ENCODE assay signal across 15 mouse cellular contexts in the genomic region with DNA sequence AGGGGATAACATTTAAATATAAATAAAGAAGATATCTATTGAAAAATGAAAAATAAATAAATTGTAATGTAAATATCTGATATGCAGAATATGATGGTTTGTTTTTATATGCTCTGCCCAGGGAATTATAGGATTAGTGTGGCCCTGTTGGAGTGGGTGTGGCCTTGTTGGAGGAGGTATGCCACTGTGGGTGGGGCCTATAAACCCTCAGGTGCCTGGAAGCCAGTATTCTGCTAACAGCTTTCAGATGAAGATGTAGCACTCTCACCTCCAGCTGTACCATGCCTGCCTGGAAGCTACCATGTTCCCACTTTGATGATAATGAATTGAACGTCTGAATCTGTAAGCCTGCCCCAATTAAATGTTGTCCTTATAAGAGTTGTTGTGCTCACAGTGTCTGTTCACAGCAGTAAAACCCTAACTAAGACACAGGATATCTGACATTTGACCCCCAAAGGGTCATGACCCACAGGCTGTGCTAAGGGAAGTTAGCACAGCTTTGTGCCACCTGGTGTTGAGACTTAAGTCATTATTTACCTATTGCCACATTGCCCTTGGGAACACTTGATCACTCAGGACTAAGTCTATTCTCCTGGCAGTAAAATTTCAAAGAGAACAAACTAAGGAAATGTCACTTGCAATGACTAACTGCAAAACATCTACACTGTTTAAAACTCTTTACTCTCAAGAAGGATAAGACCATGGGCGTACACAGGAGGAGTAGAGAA.
DNase-seq lines count a peak whose midpoint lies in the region; ATAC-seq and TF ChIP-seq lines count a peak whose summit lies in the region.
"Had no signal": no experiment of that assay in that cellular context is flagged by ENCODE, and none has a peak within 500 bp of the region (broad histone marks: within the 10 kb centered on the region; RNA-seq: fewer than 3 reads in every experiment).

No protein-coding gene starts in this region.

- H3K9ac ChIP-seq in intestine, embryonic 16.5 days (ENCODE audit: low read depth, low read length): no peak overlapping the region
- no peak overlapping the region for H3K9ac ChIP-seq in stomach, postnatal 0 days (ENCODE audit: low read length)
- no peak overlapping the region for H3K9ac ChIP-seq in forebrain, postnatal 0 days
- H3K9ac ChIP-seq: heart, embryonic 13.5 days; limb, embryonic 12.5 days; neural tube, embryonic 13.5 days had no signal

- H3K4me2 ChIP-seq in intestine, embryonic 16.5 days (ENCODE audit: low read depth, low read length): no peak overlapping the region
- no peak overlapping the region for H3K4me2 ChIP-seq in stomach, postnatal 0 days (replicated peaks; ENCODE audit: low read depth)
- no peak overlapping the region for H3K4me2 ChIP-seq in forebrain, postnatal 0 days (ENCODE audit: low read depth)
- H3K4me2 ChIP-seq: heart, embryonic 13.5 days; limb, embryonic 12.5 days; neural tube, embryonic 13.5 days had no signal

- no peaks in the 10 kb centered on the region for H3K36me3 ChIP-seq in intestine, embryonic 16.5 days (ENCODE audit: control insufficient read depth, insufficient read depth, low read length)
- no peaks in the 10 kb centered on the region for H3K36me3 ChIP-seq in stomach, postnatal 0 days (ENCODE audit: control insufficient read depth, insufficient read depth, low read length)
- no peaks in the 10 kb centered on the region for H3K36me3 ChIP-seq in forebrain, postnatal 0 days (ENCODE audit: insufficient read depth)
- H3K36me3 ChIP-seq: heart, embryonic 13.5 days; hindbrain, embryonic 10.5 days; limb, embryonic 12.5 days; neural tube, embryonic 13.5 days had no signal

- no peak for TF ChIP-seq POLR2A in lung, adult 2 months (IDR thresholded peaks at IDR 0.05; ENCODE audit: borderline replicate concordance, extremely low read depth, low read depth, low read length)

- TF ChIP-seq EP300 in stomach, postnatal 0 days (optimal IDR thresholded peaks at IDR 0.05): no peak

- H3K27ac ChIP-seq in intestine, embryonic 16.5 days (ENCODE audit: low read length): no peak overlapping the region; the same call in 1 of the 2 replicates
- no peak overlapping the region for H3K27ac ChIP-seq in stomach, postnatal 0 days (replicated peaks)
- H3K27ac ChIP-seq in forebrain, postnatal 0 days (ENCODE audit: low read depth, low read length): no peak overlapping the region
- H3K27ac ChIP-seq: heart, embryonic 13.5 days; hindbrain, embryonic 10.5 days; kidney, postnatal 0 days; limb, embryonic 12.5 days; neural tube, embryonic 13.5 days had no signal

- peak; percentile 87 for ATAC-seq in intestine, embryonic 16.5 days
- peak; percentile 81 for ATAC-seq in stomach, postnatal 0 days (ENCODE audit: low FRiP score, low TSS enrichment)
- no peak for ATAC-seq in forebrain, postnatal 0 days

- no peaks in the 10 kb centered on the region for H3K27me3 ChIP-seq in intestine, embryonic 16.5 days (replicated peaks; ENCODE audit: control insufficient read depth, insufficient read depth, low read length)
- H3K27me3 ChIP-seq in stomach, postnatal 0 days (ENCODE audit: control insufficient read depth, insufficient read depth, low read length): no peaks in the 10 kb centered on the region
- H3K27me3 ChIP-seq in forebrain, postnatal 0 days (ENCODE audit: insufficient read depth, low read length): no peaks in the 10 kb centered on the region
- H3K27me3 ChIP-seq: heart, embryonic 13.5 days; limb, embryonic 12.5 days; neural tube, embryonic 13.5 days had no signal

- no peaks in the 10 kb centered on the region for H3K4me1 ChIP-seq in intestine, embryonic 16.5 days (ENCODE audit: control insufficient read depth, insufficient read depth, low read length)
- H3K4me1 ChIP-seq in lung, adult 2 months (ENCODE audit: control insufficient read depth, insufficient read depth, low read length): no peaks in the 10 kb centered on the region
- no peaks in the 10 kb centered on the region for H3K4me1 ChIP-seq in stomach, postnatal 0 days (replicated peaks; ENCODE audit: control insufficient read depth, insufficient read depth)
- H3K4me1 ChIP-seq in forebrain, postnatal 0 days (ENCODE audit: insufficient read depth): no peaks in the 10 kb centered on the region
- H3K4me1 ChIP-seq: heart, embryonic 13.5 days had no signal

- peak; percentile 8 for DNase-seq in kidney, postnatal 14 days
- no peak for DNase-seq in kidney, adult 8-10 months
- DNase-seq in lung, adult 2 months: peak; percentile 11
- DNase-seq in stomach, postnatal 0 days (ENCODE audit: low spot score): peak; percentile 24
- DNase-seq in forebrain, postnatal 0 days: no peak
- DNase-seq in frontal cortex, postnatal 10 days (ENCODE audit: low spot score in 2 of 2): no peak
- DNase-seq in adrenal gland, postnatal 10 days: no peak
- DNase-seq: right cerebral cortex, postnatal 4 days had no signal

- no peaks in the 10 kb centered on the region for H3K9me3 ChIP-seq in intestine, embryonic 16.5 days (ENCODE audit: control insufficient read depth, low read length)
- H3K9me3 ChIP-seq in stomach, postnatal 0 days (ENCODE audit: control insufficient read depth, low read length): no peaks in the 10 kb centered on the region
- H3K9me3 ChIP-seq in forebrain, postnatal 0 days (ENCODE audit: low read length): no peaks in the 10 kb centered on the region
- H3K9me3 ChIP-seq: heart, embryonic 13.5 days; hindbrain, embryonic 10.5 days; limb, embryonic 12.5 days; neural tube, embryonic 13.5 days had no signal

- H3K4me3 ChIP-seq in intestine, embryonic 16.5 days (ENCODE audit: low read length): no peak overlapping the region
- no peak overlapping the region for H3K4me3 ChIP-seq in lung, adult 2 months (replicated peaks; ENCODE audit: extremely low read depth, low read depth, low read length)
- H3K4me3 ChIP-seq in stomach, postnatal 0 days (ENCODE audit: low read depth, low read length): no peak overlapping the region
- no peak overlapping the region for H3K4me3 ChIP-seq in forebrain, postnatal 0 days (ENCODE audit: low read depth, low read length)
- H3K4me3 ChIP-seq: erythroblast, embryonic 14.5 days; heart, embryonic 13.5 days; hindbrain, embryonic 10.5 days; limb, embryonic 12.5 days; neural tube, embryonic 13.5 days had no signal

- WGBS in intestine, embryonic 16.5 days: 37% methylated on average over 2 of the region's 2 CpGs
- WGBS in lung, adult 2 months: 52% methylated on average over 2 of the region's 2 CpGs
- WGBS in stomach, postnatal 0 days: 33% methylated on average over 2 of the region's 2 CpGs
- 56% methylated on average over 2 of the region's 2 CpGs for WGBS in forebrain, postnatal 0 days

- TF ChIP-seq CTCF in lung, adult 2 months (IDR thresholded peaks at IDR 0.05; ENCODE audit: insufficient read depth, low read length): no peak
- peak; percentile 37 for TF ChIP-seq CTCF in stomach, postnatal 0 days (IDR thresholded peaks at IDR 0.05; ENCODE audit: low read depth)
- no peak for TF ChIP-seq CTCF in forebrain, postnatal 0 days (IDR thresholded peaks at IDR 0.05; ENCODE audit: low read depth)

Comparison
In these comparisons a context has a peak if more than half of its experiments do, and no peak if none do; other contexts are left out.
1. DNase-seq: peak in kidney, postnatal 14 days (single experiment), lung, adult 2 months (single experiment) and stomach, postnatal 0 days (single experiment); none in kidney, adult 8-10 months (0 of 2), forebrain, postnatal 0 days (single experiment), frontal cortex, postnatal 10 days (0 of 2) and adrenal gland, postnatal 10 days (single experiment).